Mouse (Mus musculus) lung, adult 2 months (tissue): ENCODE data around the gene Rai1.

Source experiments
- CTCF ChIP-seq: fragments of 200-500 bp; IDR thresholded peaks from 2 replicates; pipeline ENCODE4 v1.5.1; 2011; ENCODE audit warnings: mild to moderate bottlenecking, low read length, control low read depth; ENCODE audit not compliant: insufficient read depth
- POLR2A ChIP-seq: fragments of 200-500 bp; IDR thresholded peaks from 2 replicates; pipeline ENCODE4 v1.6.1; 2011; ENCODE audit warnings: low read depth, mild to moderate bottlenecking, control low read depth, low read length, borderline replicate concordance; ENCODE audit errors: extremely low read depth

- no peak for TF ChIP-seq CTCF
- TF ChIP-seq POLR2A: no peak
Measured at GRCm38 (mm10) chr11:60132061-60132460, 27.2 kb downstream of the Rai1 start.
